Mouse (Mus musculus) spleen, adult 2 months (tissue): ENCODE measurements around the gene Mybpc3. TPM values are rescaled to one million over a fixed set of nuclear protein-coding genes. Genes with fewer than 3 reads are reported as not detected.

Experiments
- DNase-seq, 2 experiments: peaks; one replicate each; pipeline versions ENCODE4 v3.0.0 to v3.0.0-alpha.2; 2012 to 2021; ENCODE audit warnings: low spot score in 2 of 2, low read depth in 1 of 2
- H3K27ac ChIP-seq: fragments of 200-500 bp; 2 replicates; pipeline ENCODE4 v1.5.1; 2012; ENCODE audit warnings: low read length, inconsistent platforms; ENCODE audit not compliant: insufficient read depth
- H3K27me3 ChIP-seq: fragments of 200-500 bp; 2 replicates; pipeline ENCODE4 v1.6.1; 2012; ENCODE audit warnings: mild to moderate bottlenecking, moderate library complexity, low read length, inconsistent platforms; ENCODE audit not compliant: control insufficient read depth, insufficient read depth
- H3K36me3 ChIP-seq: fragments of 200-500 bp; 2 replicates; pipeline ENCODE4 v1.6.1; 2012; ENCODE audit warnings: mild to moderate bottlenecking, low read length, inconsistent platforms; ENCODE audit not compliant: control insufficient read depth, insufficient read depth
- H3K4me1 ChIP-seq: fragments of 200-500 bp; 2 replicates; pipeline ENCODE4 v1.6.1; 2011; ENCODE audit warnings: inconsistent platforms; ENCODE audit not compliant: control insufficient read depth, insufficient read depth, insufficient read length
- H3K4me3 ChIP-seq: fragments of 200-500 bp; 2 replicates; pipeline ENCODE4 v1.5.1; 2011; ENCODE audit warnings: mild to moderate bottlenecking, inconsistent platforms; ENCODE audit not compliant: insufficient read depth, insufficient read length; ENCODE audit errors: extremely low read depth
- CTCF ChIP-seq: fragments of 200-500 bp; IDR thresholded peaks from 2 replicates; pipeline ENCODE4 v1.5.1; 2011; ENCODE audit warnings: mild to moderate bottlenecking, inconsistent platforms; ENCODE audit not compliant: insufficient read depth, insufficient read length, insufficient replicate concordance; ENCODE audit errors: extremely low read depth
- POLR2A ChIP-seq: fragments of 200-500 bp; IDR thresholded peaks from 2 replicates; pipeline ENCODE4 v1.6.1; 2011; ENCODE audit warnings: low read depth, low read length, inconsistent platforms
- WGBS: fragments of 180-500 bp; shearing (Covaris S2); methylation state at CpG from one replicate; pipeline ENCODE4 v1.1.7; 2018; 5-methylcytosine and 5-hydroxymethylcytosine counted together
- polyA plus RNA-seq: library from polyadenylated mRNA; depleted of rRNA; stranded (reverse); fragments of >200 nt; gene quantifications from 2 replicates; pipeline ENCODE4 v1.2.3, GENCODE M21; 2012

The Mybpc3 gene
- polyA plus RNA-seq, 1 experiment: 0.50 TPM

- WGBS: 6% methylated on average over 11 of the region's 11 CpGs
- TF ChIP-seq CTCF (no peak), POLR2A (peak; percentile 55)
- Histone ChIP-seq H3K4me1 (peaks cover 46% of the 10 kb centered on the region), H3K36me3 (no peaks in the 10 kb centered on the region), H3K4me3 (peak overlapping the region; percentile 32; the same call in 1 of the 2 replicates), H3K27me3 (no peaks in the 10 kb centered on the region), H3K27ac (peak overlapping the region; percentile 96)
- DNase-seq: peak; percentile 66 to 85
Measured at GRCm38 (mm10) chr2:91082844-91083243, 35.1 kb upstream of the Mybpc3 start.

- Histone ChIP-seq H3K27me3 (no peaks in the 10 kb centered on the region), H3K27ac (peak overlapping the region; percentile 96), H3K4me1 (peaks cover 51% of the 10 kb centered on the region), H3K36me3 (no peaks in the 10 kb centered on the region), H3K4me3 (peak overlapping the region; percentile 32; the same call in 1 of the 2 replicates)
- 50% methylated on average over 1 of the region's 1 CpGs for WGBS
- no peak for DNase-seq
- TF ChIP-seq CTCF (no peak), POLR2A (no peak)
Measured at GRCm38 (mm10) chr2:91083366-91083940, 34.5 kb upstream of the Mybpc3 start.

- peak overlapping the region; percentile 11; the same call in 1 of the 2 replicates for H3K4me3 ChIP-seq
- TF ChIP-seq CTCF (no peak), POLR2A (no peak)
- no peaks in the 10 kb centered on the region for H3K27me3 ChIP-seq
- no peaks in the 10 kb centered on the region for H3K36me3 ChIP-seq
- DNase-seq: no peak
- peak overlapping the region; percentile 96 for H3K27ac ChIP-seq
- WGBS: 64% methylated on average over 15 of the region's 15 CpGs
- peaks cover 50% of the 10 kb centered on the region for H3K4me1 ChIP-seq
Measured at GRCm38 (mm10) chr2:91084179-91084820, 33.6 kb upstream of the Mybpc3 start.

- no peak for TF ChIP-seq CTCF
- TF ChIP-seq POLR2A: no peak
- Histone ChIP-seq H3K27ac (peak overlapping the region; percentile 76), H3K4me1 (peaks cover 49% of the 10 kb centered on the region), H3K27me3 (no peaks in the 10 kb centered on the region), H3K4me3 (no peak overlapping the region), H3K36me3 (no peaks in the 10 kb centered on the region)
- no peak for DNase-seq
- WGBS: 87% methylated on average over 14 of the region's 14 CpGs
Measured at GRCm38 (mm10) chr2:91085494-91086391, 32.2 kb upstream of the Mybpc3 start.

GRCm38 (mm10) chr2:91086392-91087237, 31.3 kb upstream of the Mybpc3 start:
- Histone ChIP-seq H3K4me1 (peaks cover 43% of the 10 kb centered on the region), H3K4me3 (no peak overlapping the region), H3K27ac (peak overlapping the region; percentile 76), H3K27me3 (no peaks in the 10 kb centered on the region), H3K36me3 (no peaks in the 10 kb centered on the region)
- TF ChIP-seq POLR2A (no peak), CTCF (no peak)
- no peak for DNase-seq
- WGBS: 79% methylated on average over 9 of the region's 9 CpGs

GRCm38 (mm10) chr2:91087453-91087852, 30.5 kb upstream of the Mybpc3 start:
- H3K27me3 ChIP-seq: no peaks in the 10 kb centered on the region
- 19% methylated on average over 9 of the region's 9 CpGs for WGBS
- H3K4me3 ChIP-seq: no peak overlapping the region
- peaks cover 34% of the 10 kb centered on the region for H3K4me1 ChIP-seq
- DNase-seq: no peak
- H3K36me3 ChIP-seq: no peaks in the 10 kb centered on the region
- TF ChIP-seq CTCF (no peak), POLR2A (no peak)
- peak overlapping the region; percentile 54 for H3K27ac ChIP-seq
